Mouse (Mus musculus): ENCODE data around the gene Nudt6. TPM values are rescaled to one million over a fixed set of nuclear protein-coding genes. Genes with fewer than 3 reads are reported as not detected.

The Nudt6 gene
- polyA plus RNA-seq, 1 experiment from 2014 or later, result 9.2 TPM

- no peak for DNase-seq (ENCODE audit: low spot score)
- Histone ChIP-seq H3K4me1 (replicated peaks; ENCODE audit: control insufficient read depth, insufficient read depth) (peaks cover 3% of the 10 kb centered on the region; the same call in 1 of the 2 replicates), H3K36me3 (ENCODE audit: control insufficient read depth, insufficient read depth, low read length) (no peaks in the 10 kb centered on the region), H3K4me2 (replicated peaks; ENCODE audit: low read depth) (peak overlapping the region; percentile 76), H3K9me3 (ENCODE audit: control insufficient read depth, low read length) (no peaks in the 10 kb centered on the region), H3K27ac (replicated peaks) (peak overlapping the region; percentile 92), H3K27me3 (ENCODE audit: control insufficient read depth, insufficient read depth, low read length) (no peaks in the 10 kb centered on the region), H3K9ac (ENCODE audit: low read length) (no peak overlapping the region), H3K4me3 (ENCODE audit: low read depth, low read length) (no peak overlapping the region)
- no peak for ATAC-seq (ENCODE audit: low FRiP score, low TSS enrichment)
- 67% methylated on average over 5 of the region's 5 CpGs for WGBS
- TF ChIP-seq EP300 (optimal IDR thresholded peaks at IDR 0.05), result no peak
- no peak for TF ChIP-seq CTCF (IDR thresholded peaks at IDR 0.05; ENCODE audit: low read depth)
Observed at GRCm38 (mm10) chr3:37418341-37418740, 1.7 kb downstream of the Nudt6 start.

- 40% methylated on average over 14 of the region's 14 CpGs for WGBS
- TF ChIP-seq CTCF (IDR thresholded peaks at IDR 0.05; ENCODE audit: low read depth) (peak; percentile 91), EP300 (optimal IDR thresholded peaks at IDR 0.05) (no peak)
- DNase-seq (ENCODE audit: low spot score) (peak; percentile 79), ATAC-seq (ENCODE audit: low FRiP score, low TSS enrichment) (peak; percentile 11; the same call in 1 of the 2 replicates)
- no peaks in the 10 kb centered on the region for H3K9me3 ChIP-seq (ENCODE audit: control insufficient read depth, low read length)
- no peaks in the 10 kb centered on the region for H3K36me3 ChIP-seq (ENCODE audit: control insufficient read depth, insufficient read depth, low read length)
- H3K4me1 ChIP-seq (replicated peaks; ENCODE audit: control insufficient read depth, insufficient read depth), result no peaks in the 10 kb centered on the region
- H3K9ac ChIP-seq (ENCODE audit: low read length), result no peak overlapping the region
- no peak overlapping the region for H3K4me3 ChIP-seq (ENCODE audit: low read depth, low read length)
- H3K27ac ChIP-seq (replicated peaks), result no peak overlapping the region
- no peak overlapping the region for H3K4me2 ChIP-seq (replicated peaks; ENCODE audit: low read depth)
- no peaks in the 10 kb centered on the region for H3K27me3 ChIP-seq (ENCODE audit: control insufficient read depth, insufficient read depth, low read length)
Observed at GRCm38 (mm10) chr3:37414413-37414960, 5.5 kb downstream of the Nudt6 start.

GRCm38 (mm10) chr3:37413446-37413845, 6.6 kb downstream of the Nudt6 start:
- H3K4me3 ChIP-seq (ENCODE audit: low read depth, low read length), result no peak overlapping the region
- H3K4me1 ChIP-seq (replicated peaks; ENCODE audit: control insufficient read depth, insufficient read depth), result no peaks in the 10 kb centered on the region
- H3K36me3 ChIP-seq (ENCODE audit: control insufficient read depth, insufficient read depth, low read length), result no peaks in the 10 kb centered on the region
- WGBS, result 65% methylated on average over 3 of the region's 3 CpGs
- H3K27ac ChIP-seq (replicated peaks), result no peak overlapping the region
- no peak for DNase-seq (ENCODE audit: low spot score)
- H3K27me3 ChIP-seq (ENCODE audit: control insufficient read depth, insufficient read depth, low read length), result no peaks in the 10 kb centered on the region
- no peaks in the 10 kb centered on the region for H3K9me3 ChIP-seq (ENCODE audit: control insufficient read depth, low read length)
- H3K9ac ChIP-seq (ENCODE audit: low read length), result no peak overlapping the region
- TF ChIP-seq EP300 (optimal IDR thresholded peaks at IDR 0.05), result no peak
- TF ChIP-seq CTCF (IDR thresholded peaks at IDR 0.05; ENCODE audit: low read depth), result no peak
- no peak overlapping the region for H3K4me2 ChIP-seq (replicated peaks; ENCODE audit: low read depth)
- ATAC-seq (ENCODE audit: low FRiP score, low TSS enrichment), result no peak

- no peaks in the 10 kb centered on the region for H3K4me1 ChIP-seq (replicated peaks; ENCODE audit: control insufficient read depth, insufficient read depth)
- H3K4me3 ChIP-seq (ENCODE audit: low read depth, low read length), result no peak overlapping the region
- no peak overlapping the region for H3K9ac ChIP-seq (ENCODE audit: low read length)
- no peak for DNase-seq (ENCODE audit: low spot score)
- no peak for TF ChIP-seq EP300 (optimal IDR thresholded peaks at IDR 0.05)
- TF ChIP-seq CTCF (IDR thresholded peaks at IDR 0.05; ENCODE audit: low read depth), result no peak
- H3K4me2 ChIP-seq (replicated peaks; ENCODE audit: low read depth), result no peak overlapping the region
- no peaks in the 10 kb centered on the region for H3K9me3 ChIP-seq (ENCODE audit: control insufficient read depth, low read length)
- no peak overlapping the region for H3K27ac ChIP-seq (replicated peaks)
- no peak for ATAC-seq (ENCODE audit: low FRiP score, low TSS enrichment)
- H3K27me3 ChIP-seq (ENCODE audit: control insufficient read depth, insufficient read depth, low read length), result no peaks in the 10 kb centered on the region
- no peaks in the 10 kb centered on the region for H3K36me3 ChIP-seq (ENCODE audit: control insufficient read depth, insufficient read depth, low read length)
Observed at GRCm38 (mm10) chr3:37407598-37407997, 12.4 kb downstream of the Nudt6 start.

- WGBS, result 70% methylated on average over 11 of the region's 11 CpGs
- H3K4me2 ChIP-seq (replicated peaks; ENCODE audit: low read depth), result no peak overlapping the region
- ATAC-seq (ENCODE audit: low FRiP score, low TSS enrichment) (peak; percentile 45; the same call in 1 of the 2 replicates), DNase-seq (ENCODE audit: low spot score) (no peak)
- H3K9ac ChIP-seq (ENCODE audit: low read length), result no peak overlapping the region
- H3K27ac ChIP-seq (replicated peaks), result peak overlapping the region; percentile 63
- no peaks in the 10 kb centered on the region for H3K36me3 ChIP-seq (ENCODE audit: control insufficient read depth, insufficient read depth, low read length)
- H3K27me3 ChIP-seq (ENCODE audit: control insufficient read depth, insufficient read depth, low read length), result no peaks in the 10 kb centered on the region
- TF ChIP-seq CTCF (IDR thresholded peaks at IDR 0.05; ENCODE audit: low read depth), result no peak
- TF ChIP-seq EP300 (optimal IDR thresholded peaks at IDR 0.05), result no peak
- no peak overlapping the region for H3K4me3 ChIP-seq (ENCODE audit: low read depth, low read length)
- no peaks in the 10 kb centered on the region for H3K4me1 ChIP-seq (replicated peaks; ENCODE audit: control insufficient read depth, insufficient read depth)
- no peaks in the 10 kb centered on the region for H3K9me3 ChIP-seq (ENCODE audit: control insufficient read depth, low read length)
Observed at GRCm38 (mm10) chr3:37401729-37402610, 18.0 kb downstream of the Nudt6 start.
